Mouse (Mus musculus) E14TG2a.4 (cell line): ENCODE results near the gene Gfer.
"Not testable (repeated sequence)": the region's sequence is repeated elsewhere in the genome, so short reads cannot be mapped to it uniquely, and the experiment has no call there.

Experiments used
- H3K27me3 ChIP-seq: 2 replicates; pipeline ENCODE4 v1.6.1; 2014; ENCODE audit warnings: low read length, control low read depth; ENCODE audit not compliant: insufficient read depth
- H3K36me3 ChIP-seq: 2 replicates; pipeline ENCODE4 v1.6.1; 2014; ENCODE audit warnings: low read length, control low read depth; ENCODE audit not compliant: insufficient read depth
- H3K4me1 ChIP-seq: replicated peaks from 2 replicates; pipeline ENCODE4 v1.6.1; 2014; ENCODE audit warnings: low read depth, low read length, control low read depth
- H3K4me3 ChIP-seq: replicated peaks from 2 replicates; pipeline ENCODE4 v1.5.1; 2014; ENCODE audit warnings: mild to moderate bottlenecking, low read length
- H3K9me3 ChIP-seq: 2 replicates; pipeline ENCODE4 v1.6.1; 2014; ENCODE audit warnings: low read length, control low read depth
- CTCF ChIP-seq: conservative IDR thresholded peaks from 2 replicates; pipeline ENCODE4 v1.5.1; 2014; ENCODE audit warnings: low read length
- NANOG ChIP-seq: IDR thresholded peaks from 2 replicates; pipeline ENCODE4 v1.6.1; 2014; ENCODE audit warnings: borderline replicate concordance, low read length, mixed read lengths
- POU5F1 ChIP-seq: IDR thresholded peaks from 2 replicates; pipeline ENCODE4 v1.6.1; 2014; ENCODE audit warnings: low read length, borderline replicate concordance

Gene Gfer

GRCm38 (mm10) chr17:24669545-24670245 lies 26.3 kb downstream of the Gfer start, which contains the start of gene Zfp598:
Zfp598 (plus strand) TSS chr17:24669687.
- H3K4me1 ChIP-seq: peaks cover 64% of the 10 kb centered on the region
- H3K9me3 ChIP-seq: no peaks in the 10 kb centered on the region
- no peaks in the 10 kb centered on the region for H3K27me3 ChIP-seq
- H3K36me3 ChIP-seq: peaks cover 23% of the 10 kb centered on the region
- peak within 1 kb of the TSS; percentile 94 for H3K4me3 ChIP-seq
- TF ChIP-seq CTCF (no peak), POU5F1 (no peak)

- H3K27me3 ChIP-seq, H3K9me3 ChIP-seq: not testable (repeated sequence)
- Histone ChIP-seq H3K4me1 (peaks cover 59% of the 10 kb centered on the region), H3K36me3 (peaks cover 19% of the 10 kb centered on the region), H3K4me3 (peak overlapping the region; percentile 94)
Measured at GRCm38 (mm10) chr17:24669214-24669544, 26.8 kb downstream of the Gfer start.

- Histone ChIP-seq H3K4me1 (peaks cover 43% of the 10 kb centered on the region), H3K36me3 (0 out of 2 replicates have a peak, but pooled peaks cover 7% of the 10 kb centered on the region), H3K9me3 (no peaks in the 10 kb centered on the region), H3K27me3 (no peaks in the 10 kb centered on the region), H3K4me3 (no peak overlapping the region)
- TF ChIP-seq NANOG (no peak), CTCF (peak; percentile 60)
Measured at GRCm38 (mm10) chr17:24667416-24667815, 28.5 kb downstream of the Gfer start.

GRCm38 (mm10) chr17:24667011-24667410 lies 28.9 kb downstream of the Gfer start:
- H3K27me3 ChIP-seq, H3K4me3 ChIP-seq, H3K36me3 ChIP-seq, H3K9me3 ChIP-seq: not testable (repeated sequence)
- peaks cover 38% of the 10 kb centered on the region for H3K4me1 ChIP-seq

GRCm38 (mm10) chr17:24658017-24658758 lies 37.8 kb downstream of the Gfer start, which contains the start of gene Npw:
Npw (minus strand) TSS chr17:24658457.
- Histone ChIP-seq H3K4me3 (peak within 1 kb of the TSS; percentile 83), H3K9me3 (no peaks in the 10 kb centered on the region)
- no peak for TF ChIP-seq POU5F1
- TF ChIP-seq CTCF: no peak
- no peak for TF ChIP-seq NANOG

GRCm38 (mm10) chr17:24654969-24655368 lies 41.0 kb downstream of the Gfer start:
- TF ChIP-seq NANOG (no peak), CTCF (no peak), POU5F1 (no peak)
- Histone ChIP-seq H3K4me1 (peaks cover 38% of the 10 kb centered on the region), H3K9me3 (no peaks in the 10 kb centered on the region), H3K36me3 (no peaks in the 10 kb centered on the region), H3K27me3 (peaks cover 72% of the 10 kb centered on the region), H3K4me3 (no peak overlapping the region)

More at GRCm38 (mm10) chr17:24658017-24658758, 37.8 kb downstream of the Gfer start, which contains the start of gene Npw:
- H3K4me1 ChIP-seq: peaks cover 31% of the 10 kb centered on the region
- H3K27me3 ChIP-seq: peaks cover 53% of the 10 kb centered on the region
- H3K36me3 ChIP-seq: no peaks in the 10 kb centered on the region

GRCm38 (mm10) chr17:24653967-24654710 lies 41.8 kb downstream of the Gfer start:
- Histone ChIP-seq H3K27me3 (peaks cover 74% of the 10 kb centered on the region), H3K4me3 (0 out of 2 replicates have a peak overlapping the region, but pooled peaks have one; percentile 14), H3K4me1 (peaks cover 43% of the 10 kb centered on the region), H3K9me3 (no peaks in the 10 kb centered on the region), H3K36me3 (no peaks in the 10 kb centered on the region)
- TF ChIP-seq CTCF (peak; percentile 12; the same call in 1 of the 2 replicates), NANOG (no peak), POU5F1 (no peak)

GRCm38 (mm10) chr17:24651835-24652234 lies 44.1 kb downstream of the Gfer start:
- TF ChIP-seq CTCF: no peak
- TF ChIP-seq NANOG: no peak
- no peak for TF ChIP-seq POU5F1

More at GRCm38 (mm10) chr17:24651835-24652234, 44.1 kb downstream of the Gfer start:
- H3K4me3 ChIP-seq: no peak overlapping the region
- H3K4me1 ChIP-seq: peaks cover 45% of the 10 kb centered on the region
- H3K36me3 ChIP-seq: no peaks in the 10 kb centered on the region
- peaks cover 62% of the 10 kb centered on the region for H3K27me3 ChIP-seq
- no peaks in the 10 kb centered on the region for H3K9me3 ChIP-seq
